Mouse (Mus musculus) CH12.LX (cell line): Measurements from ENCODE around the gene Gmds. TPM values are rescaled to one million over a fixed set of nuclear protein-coding genes. Genes with fewer than 3 reads are reported as not detected.

ENCODE experiments used
- DNase-seq: peaks from one replicate; pipeline ENCODE4 v3.0.0-alpha.2; 2013; ENCODE audit errors: extremely low read depth
- H3K27ac ChIP-seq: 2 replicates; pipeline ENCODE4 v1.5.1; 2012; ENCODE audit warnings: low read depth, mild to moderate bottlenecking, control low read depth, moderate library complexity; ENCODE audit not compliant: insufficient read depth
- H3K27me3 ChIP-seq: replicated peaks from 2 replicates; pipeline ENCODE3; 2012; ENCODE audit warnings: inconsistent platforms
- H3K36me3 ChIP-seq, 2 experiments: replicated peaks in 1 of 2; 2 replicates each; pipeline versions ENCODE3 to v1.6.1; 2012; ENCODE audit warnings: inconsistent platforms in 1 of 2, low read length in 1 of 2, mild to moderate bottlenecking in 1 of 2, mixed read lengths in 1 of 2, moderate library complexity in 1 of 2; ENCODE audit not compliant: control insufficient read depth in 1 of 2, insufficient read depth in 1 of 2
- H3K4me1 ChIP-seq, 2 experiments: 2 replicates each; pipeline ENCODE4 v1.6.1; 2012; ENCODE audit warnings: inconsistent platforms in 1 of 2, moderate library complexity in 1 of 2; ENCODE audit not compliant: insufficient read depth in 2 of 2, control insufficient read depth in 1 of 2
- H3K4me2 ChIP-seq: 2 replicates; pipeline ENCODE4 v1.6.1; 2012; ENCODE audit warnings: low read depth, mild to moderate bottlenecking, control low read depth; ENCODE audit not compliant: poor library complexity, insufficient read depth, severe bottlenecking
- H3K4me3 ChIP-seq, 3 experiments: fragments of 150-350 bp in 1 of 3; sonication (generic) in 1 of 3; replicated peaks in 1 of 3; 2 replicates each; pipeline versions ENCODE3 to v1.5.1; 2011 to 2012; ENCODE audit warnings: low read depth in 2 of 3, low read length in 2 of 3, mild to moderate bottlenecking in 2 of 3, moderate library complexity in 2 of 3, control low read depth in 1 of 3, improper control_type of control experiment in 1 of 3, inconsistent platforms in 1 of 3, mixed read lengths in 1 of 3; ENCODE audit not compliant: poor library complexity in 1 of 3
- H3K79me2 ChIP-seq: replicated peaks from 2 replicates; pipeline ENCODE4 v1.6.1; 2012; ENCODE audit warnings: mild to moderate bottlenecking, moderate library complexity; ENCODE audit not compliant: control insufficient read depth, poor library complexity, insufficient read depth, severe bottlenecking; ENCODE audit errors: extremely low read depth
- H3K9ac ChIP-seq: 2 replicates; pipeline ENCODE4 v1.6.1; 2012; ENCODE audit warnings: low read depth, mild to moderate bottlenecking, control low read depth, moderate library complexity; ENCODE audit not compliant: insufficient read depth
- H3K9me3 ChIP-seq: replicated peaks from 2 replicates; pipeline ENCODE3; 2012; ENCODE audit warnings: low read length, inconsistent platforms, mixed read lengths
- BHLHE40 ChIP-seq: IDR thresholded peaks from 2 replicates; pipeline ENCODE4 v1.6.1; 2011; ENCODE audit warnings: mild to moderate bottlenecking, low read depth, low read length, improper control_type of control experiment
- CTCF ChIP-seq, 2 experiments: IDR thresholded peaks in 1 of 2; conservative IDR thresholded peaks in 1 of 2; 2 replicates each; pipeline ENCODE4 v1.5.1; 2011 to 2012; ENCODE audit warnings: low read depth in 2 of 2, low read length in 2 of 2, improper control_type of control experiment in 1 of 2, inconsistent platforms in 1 of 2, mild to moderate bottlenecking in 1 of 2, moderate library complexity in 1 of 2
- E2F4 ChIP-seq: IDR thresholded peaks from 2 replicates; pipeline ENCODE4 v1.6.1; 2011; ENCODE audit warnings: low read depth, low read length, improper control_type of control experiment; ENCODE audit not compliant: insufficient replicate concordance
- EP300 ChIP-seq: IDR thresholded peaks from 2 replicates; pipeline ENCODE4 v1.6.1; 2011; ENCODE audit warnings: low read length, improper control_type of control experiment
- HCFC1 ChIP-seq: IDR thresholded peaks from 2 replicates; pipeline ENCODE4 v1.6.1; 2012; ENCODE audit warnings: low read depth, mild to moderate bottlenecking, inconsistent platforms, low read length, improper control_type of control experiment
- IRF4 ChIP-seq: IDR thresholded peaks from 2 replicates; pipeline ENCODE4 v1.6.1; 2014; ENCODE audit warnings: low read depth, mild to moderate bottlenecking, inconsistent platforms, low read length, improper control_type of control experiment
- MAFK ChIP-seq: IDR thresholded peaks from 2 replicates; pipeline ENCODE4 v1.6.1; 2011; ENCODE audit warnings: low read length, improper control_type of control experiment; ENCODE audit not compliant: insufficient replicate concordance
- MAZ ChIP-seq: IDR thresholded peaks from 2 replicates; pipeline ENCODE4 v1.6.1; 2012; ENCODE audit warnings: low read depth, mild to moderate bottlenecking, inconsistent platforms, low read length, improper control_type of control experiment, moderate library complexity
- MEF2A ChIP-seq: IDR thresholded peaks from 2 replicates; pipeline ENCODE4 v1.6.1; 2014; ENCODE audit warnings: low read depth, mild to moderate bottlenecking, inconsistent platforms, low read length, improper control_type of control experiment, borderline replicate concordance
- NELFE ChIP-seq: IDR thresholded peaks from 2 replicates; pipeline ENCODE4 v1.6.1; 2011; ENCODE audit warnings: low read depth, low read length, improper control_type of control experiment
- NRF1 ChIP-seq: IDR thresholded peaks from 2 replicates; pipeline ENCODE4 v1.6.1; 2014; ENCODE audit warnings: low read depth, mild to moderate bottlenecking, inconsistent platforms, low read length, improper control_type of control experiment, moderate library complexity
- PAX5 ChIP-seq: IDR thresholded peaks from 2 replicates; pipeline ENCODE4 v1.6.1; 2012; ENCODE audit warnings: low read length, inconsistent platforms, mixed read lengths
- POLR2A ChIP-seq: IDR thresholded peaks from 2 replicates; pipeline ENCODE4 v1.6.1; 2011; ENCODE audit warnings: low read depth, mild to moderate bottlenecking, improper control_type of control experiment, low read length
- RCOR1 ChIP-seq: conservative IDR thresholded peaks from 2 replicates; pipeline ENCODE4 v1.6.1; 2012; ENCODE audit warnings: low read depth, mild to moderate bottlenecking, inconsistent platforms, low read length, improper control_type of control experiment
- SMC3 ChIP-seq: IDR thresholded peaks from 2 replicates; pipeline ENCODE4 v1.6.1; 2011; ENCODE audit warnings: low read depth, low read length, improper control_type of control experiment
- TBP ChIP-seq: conservative IDR thresholded peaks from 2 replicates; pipeline ENCODE4 v1.6.1; 2011; ENCODE audit warnings: low read depth, low read length, improper control_type of control experiment
- TCF12 ChIP-seq: IDR thresholded peaks from 2 replicates; pipeline ENCODE4 v1.6.1; 2014; ENCODE audit warnings: low read depth, mild to moderate bottlenecking, inconsistent platforms, low read length, improper control_type of control experiment
- USF2 ChIP-seq: conservative IDR thresholded peaks from 2 replicates; pipeline ENCODE4 v1.6.1; 2011; ENCODE audit warnings: low read depth, low read length, improper control_type of control experiment
- ZC3H11A ChIP-seq: IDR thresholded peaks from 2 replicates; pipeline ENCODE4 v1.6.1; 2012; ENCODE audit warnings: low read depth, mild to moderate bottlenecking, inconsistent platforms, low read length, improper control_type of control experiment
- ZKSCAN1 ChIP-seq: IDR thresholded peaks from 2 replicates; pipeline ENCODE4 v1.6.1; 2012; ENCODE audit warnings: low read depth, inconsistent platforms, low read length, improper control_type of control experiment, borderline replicate concordance
- ZMIZ1 ChIP-seq: IDR thresholded peaks from 2 replicates; pipeline ENCODE4 v1.6.1; 2012; ENCODE audit warnings: low read depth, mild to moderate bottlenecking, inconsistent platforms, low read length, improper control_type of control experiment
- dilution Hi-C: fragments of 300-500 bp; cut with MboI; formaldehyde crosslinking; loops from 2 replicates; pipeline ENCODE4 v1.14.3; 2020; ENCODE audit warnings: low sequenced_read_pairs; ENCODE audit not compliant: extremely low pct_unique_long_range_greater_than_20kb, extremely low pct_ligation_motif_present
- in situ Hi-C: fragments of 300-500 bp; cut with MboI; formaldehyde crosslinking; loops from 3 replicates; pipeline ENCODE4 v1.14.3; 2019; ENCODE audit warnings: low sequenced_read_pairs, low pct_ligation_motif_present, low pct_unique_long_range_greater_than_20kb, mixed read lengths
- polyA plus RNA-seq: library from polyadenylated mRNA; unstranded; fragments of >175 nt; gene quantifications from 2 replicates; pipeline ENCODE4 v1.2.1, GENCODE M21; 2012; ENCODE audit warnings: low read depth; ENCODE audit not compliant: insufficient read length
- total RNA-seq, 2 experiments: library from RNA; depleted of rRNA; stranded (reverse); fragments of 300-350 nt in 1 of 2; fragments of >200 nt in 1 of 2; gene quantifications; 2 replicates each; pipeline ENCODE4 v1.2.3; 2012 to 2014

Gmds gene
- total and polyA plus RNA-seq, 3 experiments, result 11.0 to 19.3 (median 15.1) TPM

GRCm38 (mm10) chr13:32236269-32236678, 102.3 kb downstream of the Gmds start:
- dilution Hi-C loops (no loop called here), in situ Hi-C loops (no loop called here)
- H3K27me3 ChIP-seq, result no peaks in the 10 kb centered on the region
- H3K4me1 ChIP-seq, result peaks cover 0 to 19% of the 10 kb centered on the region in 2 experiments; a peak in 2 of 4 replicates
- no peaks in the 10 kb centered on the region for H3K36me3 ChIP-seq
- no peak for TF ChIP-seq TBP
- TF ChIP-seq EP300, result peak; percentile 79
- peak; percentile 49 for DNase-seq
- H3K9me3 ChIP-seq, result no peaks in the 10 kb centered on the region
- H3K27ac ChIP-seq, result no peak overlapping the region
- no peaks in the 10 kb centered on the region for H3K79me2 ChIP-seq
- H3K4me2 ChIP-seq, result no peak overlapping the region
- no peak overlapping the region for H3K4me3 ChIP-seq
- no peak overlapping the region for H3K9ac ChIP-seq

- peaks cover 0 to 19% of the 10 kb centered on the region in 2 experiments; a peak in 2 of 4 replicates for H3K4me1 ChIP-seq
- H3K27me3 ChIP-seq, result no peaks in the 10 kb centered on the region
- DNase-seq, result no peak
- H3K9ac ChIP-seq, result no peak overlapping the region
- no peaks in the 10 kb centered on the region for H3K79me2 ChIP-seq
- H3K4me3 ChIP-seq, result no peak overlapping the region
- dilution Hi-C loops (no loop called here), in situ Hi-C loops (no loop called here)
- no peak overlapping the region for H3K27ac ChIP-seq
- no peaks in the 10 kb centered on the region for H3K9me3 ChIP-seq
- no peaks in the 10 kb centered on the region for H3K36me3 ChIP-seq
- TF ChIP-seq HCFC1 (no peak), USF2 (no peak), TCF12 (no peak), E2F4 (no peak), PAX5 (no peak), RCOR1 (no peak), IRF4 (no peak), SMC3 (no peak), MEF2A (no peak), EP300 (no peak), ZMIZ1 (no peak), ZKSCAN1 (no peak)
- H3K4me2 ChIP-seq, result no peak overlapping the region
These were observed 103.5 kb downstream of the Gmds start for GRCm38 (mm10) chr13:32235046-32235445.

GRCm38 (mm10) chr13:32234019-32234418, 104.5 kb downstream of the Gmds start:
- H3K27me3 ChIP-seq, result no peaks in the 10 kb centered on the region
- no peak for DNase-seq
- H3K9me3 ChIP-seq, result no peaks in the 10 kb centered on the region
- no peak overlapping the region for H3K27ac ChIP-seq
- in situ Hi-C loops (no loop called here), dilution Hi-C loops (no loop called here)
- H3K4me1 ChIP-seq, result peaks cover 0 to 15% of the 10 kb centered on the region in 2 experiments; a peak in 2 of 4 replicates
- H3K4me2 ChIP-seq, result no peak overlapping the region
- H3K9ac ChIP-seq, result no peak overlapping the region
- H3K79me2 ChIP-seq, result no peaks in the 10 kb centered on the region
- H3K36me3 ChIP-seq, result no peaks in the 10 kb centered on the region
- no peak overlapping the region for H3K4me3 ChIP-seq
- TF ChIP-seq POLR2A, result no peak
- TF ChIP-seq E2F4, result no peak
- TF ChIP-seq BHLHE40, result no peak
- no peak for TF ChIP-seq TBP
- no peak for TF ChIP-seq MAZ
- no peak for TF ChIP-seq TCF12
- no peak for TF ChIP-seq MEF2A
- no peak for TF ChIP-seq RCOR1
- TF ChIP-seq USF2, result no peak
- no peak for TF ChIP-seq CTCF (conservative IDR thresholded peaks at IDR 0.05 in 1 of 2, IDR thresholded peaks at IDR 0.05 in 1 of 2; ENCODE audit: low read depth in 2 of 2, low read length in 2 of 2)
- no peak for TF ChIP-seq NELFE
- no peak for TF ChIP-seq MAFK
- no peak for TF ChIP-seq PAX5
- TF ChIP-seq NRF1, result no peak
- no peak for TF ChIP-seq ZC3H11A
- TF ChIP-seq EP300, result no peak
